Mouse (Mus musculus) liver, adult 2 months (tissue): ENCODE data around the gene Fbxw7.

Experiments
- CTCF ChIP-seq: fragments of 200-500 bp; IDR thresholded peaks from 2 replicates; pipeline ENCODE4 v1.5.1; 2011; ENCODE audit warnings: low read depth, low read length, control low read depth
- POLR2A ChIP-seq: fragments of 200-500 bp; IDR thresholded peaks from 2 replicates; pipeline ENCODE4 v1.6.1; 2011; ENCODE audit warnings: low read length, control low read depth; ENCODE audit not compliant: insufficient read depth; ENCODE audit errors: extremely low read depth

GRCm38 (mm10) chr3:84852877-84853276 is 37.8 kb downstream of the Fbxw7 start:
- no peak for TF ChIP-seq CTCF
- no peak for TF ChIP-seq POLR2A
